Mouse (Mus musculus) left cerebral cortex, postnatal 25 days (tissue): ENCODE data around the gene Anks1. TPM values are rescaled to one million over a fixed set of nuclear protein-coding genes. Genes with fewer than 3 reads are reported as not detected.

ENCODE experiments used
- DNase-seq, 2 experiments: peaks; one replicate each; pipeline ENCODE4 v3.0.0; 2022; ENCODE audit warnings: low spot score in 2 of 2, mixed read lengths in 1 of 2
- intact Hi-C: fragments of 180-260 bp; cut with DNase I; formaldehyde crosslinking; loops from one replicate; pipeline ENCODE4 v1.15.1; 2025
- total RNA-seq, 2 experiments: library from RNA; stranded (reverse); gene quantifications; 2 replicates each; pipeline ENCODE4 v1.2.3; 2021

Gene Anks1
- total RNA-seq, 2 experiments from 2014 or later, result 32.3 to 35.8 TPM

GRCm38 (mm10) chr17:28009716-28010114 lies 100.6 kb downstream of the Anks1 start:
- intact Hi-C loops, result loop anchor here (2.0 to 5.0 kb wide), 2 partner anchors 21 to 33 kb away; no protein-coding TSS in a partner anchor
- DNase-seq, result no peak

GRCm38 (mm10) chr17:28010925-28011324 lies 101.8 kb downstream of the Anks1 start:
- DNase-seq, result no peak
- intact Hi-C loops, result no loop called here

- intact Hi-C loops, result no loop called here
- DNase-seq, result no peak
Measured at GRCm38 (mm10) chr17:28012851-28013250, 103.7 kb downstream of the Anks1 start.

- intact Hi-C loops, result no loop called here
- DNase-seq, result peak; percentile 61 to 70
Measured at GRCm38 (mm10) chr17:28013259-28013875, 104.3 kb downstream of the Anks1 start.

- DNase-seq, result no peak
- intact Hi-C loops, result no loop called here
Measured at GRCm38 (mm10) chr17:28014449-28014848, 105.3 kb downstream of the Anks1 start.

GRCm38 (mm10) chr17:28015068-28015730 lies 106.1 kb downstream of the Anks1 start:
- DNase-seq, result no peak
- intact Hi-C loops, result no loop called here

- no peak for DNase-seq
- intact Hi-C loops, result no loop called here
Measured at GRCm38 (mm10) chr17:28016056-28016797, 107.1 kb downstream of the Anks1 start.

- no peak for DNase-seq
- intact Hi-C loops, result no loop called here
Measured at GRCm38 (mm10) chr17:28018344-28018743, 109.2 kb downstream of the Anks1 start.

- intact Hi-C loops, result no loop called here
Measured at GRCm38 (mm10) chr17:28018776-28019175, 109.7 kb downstream of the Anks1 start.

GRCm38 (mm10) chr17:28019785-28020696 lies 110.9 kb downstream of the Anks1 start:
- no peak for DNase-seq
- intact Hi-C loops, result no loop called here

More at GRCm38 (mm10) chr17:28018776-28019175, 109.7 kb downstream of the Anks1 start:
- no peak for DNase-seq

- DNase-seq, result no peak
- intact Hi-C loops, result no loop called here
Measured at GRCm38 (mm10) chr17:28021911-28022310, 112.8 kb downstream of the Anks1 start.

GRCm38 (mm10) chr17:28022854-28023655 lies 113.9 kb downstream of the Anks1 start:
- intact Hi-C loops, result no loop called here
- peak in 1 of 2 experiments; percentile 78 for DNase-seq

GRCm38 (mm10) chr17:28025541-28025961 lies 116.4 kb downstream of the Anks1 start:
- peak in 1 of 2 experiments; percentile 32 for DNase-seq
- intact Hi-C loops, result no loop called here

- DNase-seq, result no peak
- intact Hi-C loops, result no loop called here
Measured at GRCm38 (mm10) chr17:28026111-28026872, 117.2 kb downstream of the Anks1 start.

GRCm38 (mm10) chr17:28027197-28027596 lies 118.1 kb downstream of the Anks1 start:
- intact Hi-C loops, result no loop called here
- no peak for DNase-seq

GRCm38 (mm10) chr17:28028236-28028635 lies 119.1 kb downstream of the Anks1 start:
- intact Hi-C loops, result no loop called here
- no peak for DNase-seq

- intact Hi-C loops, result no loop called here
- no peak for DNase-seq
Measured at GRCm38 (mm10) chr17:28029308-28029707, 120.2 kb downstream of the Anks1 start.

- intact Hi-C loops, result loop anchor here (2.0 to 5.0 kb wide), 2 partner anchors 22 to 33 kb away; no protein-coding TSS in a partner anchor
- peak in 1 of 2 experiments; percentile 92 for DNase-seq
Measured at GRCm38 (mm10) chr17:28030446-28030845, 121.3 kb downstream of the Anks1 start.
